ENCODE assay signal across 8 mouse cellular contexts in genomic region chr9:57537728-57538181, GRCm38 (mm10). TPM values are rescaled to one million over a fixed set of nuclear protein-coding genes. Genes with fewer than 3 reads are reported as not detected.
DNase-seq lines count a peak whose midpoint lies in the region; ATAC-seq and TF ChIP-seq lines count a peak whose summit lies in the region.

No protein-coding gene starts in this region.

- peaks cover 8% of the 10 kb centered on the region; the same call in 1 of the 2 replicates for H3K4me1 ChIP-seq in kidney, adult 2 months (ENCODE audit: control insufficient read depth, insufficient read depth, low read length)
- peaks cover 19% of the 10 kb centered on the region for H3K4me1 ChIP-seq in forebrain, embryonic 12.5 days
- H3K4me1 ChIP-seq in limb, embryonic 15.5 days, result peaks cover 22% of the 10 kb centered on the region
- H3K4me1 ChIP-seq in stomach, embryonic 15.5 days, result peaks cover 9% of the 10 kb centered on the region

- peak; percentile 43 for DNase-seq in kidney, adult 2 months
- no peak for DNase-seq in kidney, adult 11 months
- DNase-seq in Muller cell, postnatal 12 days (ENCODE audit: inconsistent ontology term), result peak; percentile 20
- DNase-seq in left cerebral cortex, postnatal 4 days, result no peak
- no peak for DNase-seq in layer of hippocampus, adult 9-11 months

- H3K4me2 ChIP-seq in forebrain, embryonic 12.5 days, result peak overlapping the region; percentile 87
- H3K4me2 ChIP-seq in limb, embryonic 15.5 days, result peak overlapping the region; percentile 71
- H3K4me2 ChIP-seq in stomach, embryonic 15.5 days, result peak overlapping the region; percentile 68

- H3K4me3 ChIP-seq in kidney, adult 2 months (ENCODE audit: insufficient read depth, low read depth, low read length), result peak overlapping the region; percentile 50
- H3K4me3 ChIP-seq in forebrain, embryonic 12.5 days (replicated peaks), result peak overlapping the region; percentile 88
- peak overlapping the region; percentile 91 for H3K4me3 ChIP-seq in limb, embryonic 15.5 days
- H3K4me3 ChIP-seq in stomach, embryonic 15.5 days (replicated peaks), result peak overlapping the region; percentile 89

- H3K27ac ChIP-seq in kidney, adult 2 months (ENCODE audit: insufficient read depth, low read depth, low read length), result peak overlapping the region; percentile 13
- peak overlapping the region; percentile 86 for H3K27ac ChIP-seq in forebrain, embryonic 12.5 days
- peak overlapping the region; percentile 89 for H3K27ac ChIP-seq in limb, embryonic 15.5 days
- peak overlapping the region; percentile 86 for H3K27ac ChIP-seq in stomach, embryonic 15.5 days

- ATAC-seq in forebrain, embryonic 12.5 days (ENCODE audit: low FRiP score), result peak; percentile 77; the same call in 1 of the 2 replicates
- ATAC-seq in limb, embryonic 15.5 days (ENCODE audit: insufficient number of reproducible peaks, low FRiP score, low TSS enrichment, low read depth), result peak; percentile 36; the same call in 1 of the 2 replicates
- ATAC-seq in stomach, embryonic 15.5 days (ENCODE audit: insufficient read depth, low FRiP score, low read depth), result no peak; the same call in 1 of the 2 replicates

- H3K36me3 ChIP-seq in kidney, adult 2 months (ENCODE audit: control insufficient read depth, insufficient read depth, low read length), result peaks cover 2% of the 10 kb centered on the region
- H3K36me3 ChIP-seq in forebrain, embryonic 12.5 days (replicated peaks), result peaks cover 52% of the 10 kb centered on the region
- H3K36me3 ChIP-seq in limb, embryonic 15.5 days, result peaks cover 42% of the 10 kb centered on the region
- H3K36me3 ChIP-seq in stomach, embryonic 15.5 days, result peaks cover 22% of the 10 kb centered on the region; the same call in 1 of the 2 replicates

- H3K9me3 ChIP-seq in forebrain, embryonic 12.5 days, result no peaks in the 10 kb centered on the region
- H3K9me3 ChIP-seq in limb, embryonic 15.5 days, result no peaks in the 10 kb centered on the region
- H3K9me3 ChIP-seq in stomach, embryonic 15.5 days, result no peaks in the 10 kb centered on the region

- WGBS in kidney, adult 2 months, result under 1% methylated on average over 24 of the region's 24 CpGs
- 0% methylated on average over 24 of the region's 24 CpGs for WGBS in forebrain, embryonic 12.5 days
- under 1% methylated on average over 24 of the region's 24 CpGs for WGBS in limb, embryonic 15.5 days
- 0% methylated on average over 17 of the region's 24 CpGs for WGBS in stomach, embryonic 15.5 days

- H3K9ac ChIP-seq in forebrain, embryonic 12.5 days, result peak overlapping the region; percentile 83
- H3K9ac ChIP-seq in limb, embryonic 15.5 days, result peak overlapping the region; percentile 86
- peak overlapping the region; percentile 87 for H3K9ac ChIP-seq in stomach, embryonic 15.5 days

- TF ChIP-seq POLR2A in kidney, adult 2 months (IDR thresholded peaks at IDR 0.05; ENCODE audit: low read depth, low read length), result no peak

- H3K27me3 ChIP-seq in kidney, adult 2 months (replicated peaks; ENCODE audit: control insufficient read depth, insufficient read depth, low read length), result no peaks in the 10 kb centered on the region
- H3K27me3 ChIP-seq in forebrain, embryonic 12.5 days, result no peaks in the 10 kb centered on the region
- no peaks in the 10 kb centered on the region for H3K27me3 ChIP-seq in limb, embryonic 15.5 days
- H3K27me3 ChIP-seq in stomach, embryonic 15.5 days (replicated peaks), result no peaks in the 10 kb centered on the region

- intact Hi-C loops in left cerebral cortex, postnatal 4 days (cut with DNase I), result loop anchor here (10.0 kb wide), 1 partner anchor 207 kb away; no protein-coding TSS in a partner anchor

- no peak for TF ChIP-seq CTCF in kidney, adult 2 months (conservative IDR thresholded peaks at IDR 0.05; ENCODE audit: insufficient read depth, insufficient read length, low read depth, low read length)

RNA-seq across cellular contexts. Expression of gene Fam219b, which starts 0.4 kb away (rescaled TPM):
- polyA plus RNA-seq in kidney, adult 2 months (2012; rRNA removed), result 6.2 and 12.2 TPM in 2 replicates
- 18.2 and 19.3 TPM in 2 replicates for polyA plus RNA-seq in forebrain, embryonic 12.5 days (2016; fragmentation: Nextera tagmentation; extraction: Ambion mirVana)
- polyA plus RNA-seq in limb, embryonic 15.5 days (2015; fragmentation: Nextera tagmentation; extraction: Ambion mirVana), result 26.8 and 27.5 TPM in 2 replicates
- 18.7 and 19.7 TPM in 2 replicates for polyA plus RNA-seq in stomach, embryonic 15.5 days (2015; fragmentation: Nextera tagmentation; extraction: Ambion mirVana)
- 10 to 100 TPM; 25.2 to 26.0 TPM for total RNA-seq in left cerebral cortex, postnatal 4 days (2021)

RNA-seq across cellular contexts. Expression of gene Mpi, which starts 14.8 kb away (rescaled TPM):
- 62.4 and 70.4 TPM in 2 replicates for polyA plus RNA-seq in kidney, adult 2 months (2012; rRNA removed)
- 62.3 and 62.5 TPM in 2 replicates for polyA plus RNA-seq in forebrain, embryonic 12.5 days (2016; fragmentation: Nextera tagmentation; extraction: Ambion mirVana)
- polyA plus RNA-seq in limb, embryonic 15.5 days (2015; fragmentation: Nextera tagmentation; extraction: Ambion mirVana), result 37.9 and 49.8 TPM in 2 replicates
- 38.9 and 48.4 TPM in 2 replicates for polyA plus RNA-seq in stomach, embryonic 15.5 days (2015; fragmentation: Nextera tagmentation; extraction: Ambion mirVana)
- 10 to 100 TPM; 60.3 to 62.1 TPM for total RNA-seq in left cerebral cortex, postnatal 4 days (2021)

RNA-seq across cellular contexts. Expression of gene Cox5a, which starts 16.7 kb away (rescaled TPM):
- 757 and 763 TPM in 2 replicates for polyA plus RNA-seq in kidney, adult 2 months (2012; rRNA removed)
- polyA plus RNA-seq in forebrain, embryonic 12.5 days (2016; fragmentation: Nextera tagmentation; extraction: Ambion mirVana), result 694 and 697 TPM in 2 replicates
- 411 and 426 TPM in 2 replicates for polyA plus RNA-seq in limb, embryonic 15.5 days (2015; fragmentation: Nextera tagmentation; extraction: Ambion mirVana)
- 621 and 623 TPM in 2 replicates for polyA plus RNA-seq in stomach, embryonic 15.5 days (2015; fragmentation: Nextera tagmentation; extraction: Ambion mirVana)
- total RNA-seq in left cerebral cortex, postnatal 4 days (2021), result 100 to 1,000 TPM; 405 to 408 TPM

RNA-seq across cellular contexts. Expression of gene Scamp2, which starts 23.0 kb away (rescaled TPM):
- polyA plus RNA-seq in kidney, adult 2 months (2012; rRNA removed), result 166 and 187 TPM in 2 replicates
- 57.8 and 60.6 TPM in 2 replicates for polyA plus RNA-seq in forebrain, embryonic 12.5 days (2016; fragmentation: Nextera tagmentation; extraction: Ambion mirVana)
- polyA plus RNA-seq in limb, embryonic 15.5 days (2015; fragmentation: Nextera tagmentation; extraction: Ambion mirVana), result 86.4 and 94.3 TPM in 2 replicates
- polyA plus RNA-seq in stomach, embryonic 15.5 days (2015; fragmentation: Nextera tagmentation; extraction: Ambion mirVana), result 76.6 and 84.2 TPM in 2 replicates
- 10 to 100 TPM; 29.7 to 31.0 TPM for total RNA-seq in left cerebral cortex, postnatal 4 days (2021)

RNA-seq across cellular contexts. Expression of gene Rpp25, which starts 33.9 kb away (rescaled TPM):
- 0.36 and 0.94 TPM in 2 replicates for polyA plus RNA-seq in kidney, adult 2 months (2012; rRNA removed)
- polyA plus RNA-seq in forebrain, embryonic 12.5 days (2016; fragmentation: Nextera tagmentation; extraction: Ambion mirVana), result 5.5 and 5.7 TPM in 2 replicates
- polyA plus RNA-seq in limb, embryonic 15.5 days (2015; fragmentation: Nextera tagmentation; extraction: Ambion mirVana), result 0.40 and 1.1 TPM in 2 replicates
- 6.0 and 6.1 TPM in 2 replicates for polyA plus RNA-seq in stomach, embryonic 15.5 days (2015; fragmentation: Nextera tagmentation; extraction: Ambion mirVana)
- total RNA-seq in left cerebral cortex, postnatal 4 days (2021), result 10 to 100 TPM; 19.3 to 22.2 TPM

Comparison
In these comparisons a context has a peak if more than half of its experiments do, and no peak if none do; other contexts are left out.
1. DNase-seq: peak in kidney, adult 2 months (single experiment) and Muller cell, postnatal 12 days (single experiment); none in kidney, adult 11 months (single experiment), left cerebral cortex, postnatal 4 days (single experiment) and layer of hippocampus, adult 9-11 months (single experiment).
2. H3K27ac ChIP-seq: peak in every context shown above with its lines; median percentile 89 in limb, embryonic 15.5 days; 86 in forebrain, embryonic 12.5 days; 86 in stomach, embryonic 15.5 days; 13 in kidney, adult 2 months.
3. Peak in every context shown above with its lines, with median percentiles within 50 percentile points of each other: H3K4me3 ChIP-seq, H3K4me2 ChIP-seq and H3K9ac ChIP-seq.